Mouse (Mus musculus) hindbrain, embryonic 14.5 days (tissue): Measurements from ENCODE around the gene Lgals2. TPM values are rescaled to one million over a fixed set of nuclear protein-coding genes. Genes with fewer than 3 reads are reported as not detected.

ENCODE experiments used
- ATAC-seq: fragments of 200-750 bp; cut with Nextera tagmentation; 2 replicates; pipeline ENCODE4 v1.8.0; 2017; ENCODE audit warnings: moderate number of reproducible peaks, mild to moderate bottlenecking, moderate TSS enrichment, moderate library complexity; ENCODE audit not compliant: low FRiP score
- DNase-seq: peaks from one replicate; pipeline ENCODE4 v3.0.0-alpha.2; 2015; ENCODE audit warnings: low spot score
- H3K27ac ChIP-seq: fragments of 300-500 bp; sonication (generic); 2 replicates; pipeline ENCODE4 v1.5.1; 2014; ENCODE audit warnings: mild to moderate bottlenecking, moderate library complexity
- H3K27me3 ChIP-seq: fragments of 300-500 bp; sonication (generic); 2 replicates; pipeline ENCODE4 v1.6.1; 2014; ENCODE audit warnings: mild to moderate bottlenecking, low read length, mixed read lengths; ENCODE audit not compliant: control insufficient read depth, insufficient read depth
- H3K36me3 ChIP-seq: fragments of 300-500 bp; sonication (generic); replicated peaks from 2 replicates; pipeline ENCODE4 v1.6.1; 2014; ENCODE audit not compliant: control insufficient read depth, insufficient read depth
- H3K4me1 ChIP-seq: fragments of 300-500 bp; sonication (generic); replicated peaks from 2 replicates; pipeline ENCODE4 v1.6.1; 2014; ENCODE audit warnings: antibody characterized with exemption, low read length, mixed read lengths; ENCODE audit not compliant: control insufficient read depth, insufficient read depth
- H3K4me2 ChIP-seq: fragments of 300-500 bp; sonication (generic); replicated peaks from 2 replicates; pipeline ENCODE4 v1.6.1; 2014; ENCODE audit warnings: mild to moderate bottlenecking, moderate library complexity
- H3K4me3 ChIP-seq: fragments of 300-500 bp; sonication (generic); replicated peaks from 2 replicates; pipeline ENCODE4 v1.5.1; 2014; ENCODE audit warnings: mild to moderate bottlenecking, low read length
- H3K9ac ChIP-seq: fragments of 300-500 bp; sonication (generic); 2 replicates; pipeline ENCODE4 v1.6.1; 2014
- H3K9me3 ChIP-seq: fragments of 300-500 bp; sonication (generic); 2 replicates; pipeline ENCODE4 v1.6.1; 2016; ENCODE audit warnings: low read length; ENCODE audit not compliant: control insufficient read depth
- WGBS: fragments of 180-500 bp; shearing (Covaris S2); extraction: QIAGEN DNeasy Blood & Tissue Kit; methylation state at CpG from one replicate; pipeline ENCODE4 v1.1.7; 2014; 5-methylcytosine and 5-hydroxymethylcytosine counted together
- polyA plus RNA-seq: library from polyadenylated mRNA; unstranded; fragments of >200 nt; fragmentation: Nextera tagmentation; extraction: Ambion mirVana; gene quantifications from 2 replicates; pipeline ENCODE4 v1.2.1, GENCODE M21; 2014

Gene Lgals2
- polyA plus RNA-seq, 1 experiment from 2014 or later = not detected

GRCm38 (mm10) chr15:78841161-78841790, 14.1 kb downstream of the Lgals2 start:
- WGBS = 56% methylated on average over 6 of the region's 6 CpGs
- H3K4me1 ChIP-seq = peaks cover 29% of the 10 kb centered on the region; the same call in 1 of the 2 replicates

DNA sequence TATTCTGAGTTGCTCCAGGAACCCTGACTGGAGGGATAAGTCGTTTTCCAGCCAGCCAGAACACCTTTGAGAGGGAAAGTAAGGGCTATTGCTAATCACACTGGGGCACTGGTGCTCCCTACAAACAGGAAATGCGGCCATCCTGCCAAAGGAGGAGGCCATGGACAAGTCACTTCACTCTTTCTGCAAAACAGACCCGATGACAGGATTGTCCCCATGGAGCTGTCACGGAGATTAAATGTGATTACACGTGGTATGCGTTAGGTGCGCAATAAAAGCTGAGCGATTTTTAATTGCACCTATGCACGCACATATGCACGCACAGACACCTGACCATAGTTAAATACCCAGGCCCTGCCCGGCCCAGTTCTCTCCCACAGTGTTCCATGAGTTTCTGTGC, 14.6 kb downstream of the Lgals2 start:
- WGBS = 43% methylated on average over 11 of the region's 11 CpGs
- H3K4me3 ChIP-seq = no peak overlapping the region
- peaks cover 31% of the 10 kb centered on the region for H3K27me3 ChIP-seq
- H3K4me1 ChIP-seq = peaks cover 32% of the 10 kb centered on the region
- H3K27ac ChIP-seq = no peak overlapping the region
- H3K36me3 ChIP-seq = no peaks in the 10 kb centered on the region
- ATAC-seq (no peak), DNase-seq (no peak)
- H3K9ac ChIP-seq = no peak overlapping the region
- no peaks in the 10 kb centered on the region for H3K9me3 ChIP-seq
- H3K4me2 ChIP-seq = no peak overlapping the region

More at GRCm38 (mm10) chr15:78841161-78841790, 14.1 kb downstream of the Lgals2 start:
- Histone ChIP-seq H3K9me3 (no peaks in the 10 kb centered on the region), H3K27me3 (peaks cover 31% of the 10 kb centered on the region), H3K27ac (no peak overlapping the region), H3K4me3 (no peak overlapping the region), H3K36me3 (no peaks in the 10 kb centered on the region), H3K9ac (no peak overlapping the region), H3K4me2 (no peak overlapping the region)
- ATAC-seq (no peak), DNase-seq (no peak)

DNA sequence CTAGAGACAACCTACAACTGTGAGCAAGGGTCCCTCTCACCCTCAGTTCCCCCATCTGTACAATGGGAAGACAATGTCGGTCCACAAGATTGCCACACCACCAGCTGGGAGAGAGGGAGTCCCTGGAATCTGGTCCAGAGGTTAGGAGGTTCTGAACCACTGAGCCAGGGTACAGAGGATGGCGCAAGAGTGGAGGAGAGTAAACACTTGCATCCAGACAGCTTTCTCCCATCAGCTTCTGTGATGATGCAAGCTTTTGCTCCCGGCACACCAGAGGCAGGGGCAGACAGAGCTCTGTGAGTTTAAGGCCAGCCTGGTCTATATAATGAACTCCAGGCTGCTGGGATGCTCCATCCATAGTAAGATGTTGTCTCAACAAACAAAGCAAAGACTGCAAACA, 15.1 kb downstream of the Lgals2 start:
- no peak for DNase-seq
- no peaks in the 10 kb centered on the region for H3K9me3 ChIP-seq
- peaks cover 37% of the 10 kb centered on the region for H3K4me1 ChIP-seq
- no peak overlapping the region for H3K9ac ChIP-seq
- no peak overlapping the region for H3K27ac ChIP-seq
- peaks cover 31% of the 10 kb centered on the region for H3K27me3 ChIP-seq
- no peak for ATAC-seq
- H3K4me2 ChIP-seq = no peak overlapping the region
- WGBS = 62% methylated on average over 3 of the region's 3 CpGs
- H3K36me3 ChIP-seq = no peaks in the 10 kb centered on the region
- H3K4me3 ChIP-seq = no peak overlapping the region

GRCm38 (mm10) chr15:78839744-78840143, 15.6 kb downstream of the Lgals2 start:
- no peaks in the 10 kb centered on the region for H3K9me3 ChIP-seq
- no peak overlapping the region for H3K4me2 ChIP-seq
- no peaks in the 10 kb centered on the region for H3K36me3 ChIP-seq
- peaks cover 42% of the 10 kb centered on the region for H3K4me1 ChIP-seq
- 0% methylated on average over 2 of the region's 2 CpGs for WGBS
- peak overlapping the region; percentile 22; the same call in 1 of the 2 replicates for H3K27ac ChIP-seq
- no peak overlapping the region for H3K9ac ChIP-seq
- H3K27me3 ChIP-seq = peaks cover 30% of the 10 kb centered on the region
- no peak overlapping the region for H3K4me3 ChIP-seq
- no peak for DNase-seq
- no peak for ATAC-seq

DNA sequence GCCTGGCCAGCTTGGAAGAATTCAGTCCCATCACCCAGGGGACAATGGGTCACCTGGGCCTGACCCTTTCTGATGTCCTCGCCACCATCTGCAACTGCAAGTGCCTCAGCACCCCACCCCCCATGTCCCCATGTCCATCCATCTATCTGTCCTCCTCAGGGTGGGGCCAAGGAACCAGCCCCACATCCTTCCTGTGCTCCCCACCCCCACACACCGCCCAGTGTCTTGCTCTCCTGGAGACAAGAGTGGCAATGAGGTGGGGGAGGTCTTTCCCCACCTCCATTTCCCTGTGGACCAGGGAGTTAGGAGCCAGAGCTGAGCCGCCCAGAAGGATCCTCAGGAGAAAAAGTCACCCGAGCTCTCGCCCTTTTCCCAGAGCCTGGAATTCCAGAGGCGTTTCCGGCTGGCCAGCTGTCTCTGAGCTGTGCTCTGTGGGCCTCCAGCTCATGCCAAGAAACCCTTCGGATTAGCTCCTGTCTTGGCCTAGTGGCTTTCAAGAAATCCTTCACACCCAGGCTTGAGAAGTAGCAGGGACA, 19.2 kb downstream of the Lgals2 start:
- no peak for DNase-seq
- H3K4me1 ChIP-seq = peaks cover 37% of the 10 kb centered on the region
- H3K27ac ChIP-seq = peak overlapping the region; percentile 29; the same call in 1 of the 2 replicates
- H3K36me3 ChIP-seq = no peaks in the 10 kb centered on the region
- no peaks in the 10 kb centered on the region for H3K9me3 ChIP-seq
- H3K27me3 ChIP-seq = no peaks in the 10 kb centered on the region
- 37% methylated on average over 8 of the region's 8 CpGs for WGBS
- H3K9ac ChIP-seq = no peak overlapping the region
- H3K4me2 ChIP-seq = no peak overlapping the region
- ATAC-seq = no peak
- no peak overlapping the region for H3K4me3 ChIP-seq

- Histone ChIP-seq H3K4me3 (no peak overlapping the region), H3K36me3 (no peaks in the 10 kb centered on the region), H3K9me3 (no peaks in the 10 kb centered on the region), H3K27me3 (no peaks in the 10 kb centered on the region), H3K9ac (no peak overlapping the region), H3K27ac (peak overlapping the region; percentile 29), H3K4me2 (no peak overlapping the region), H3K4me1 (peaks cover 31% of the 10 kb centered on the region)
- 8% methylated on average over 12 of the region's 12 CpGs for WGBS
- ATAC-seq (peak; percentile 33; the same call in 1 of the 2 replicates), DNase-seq (no peak)
Observed at GRCm38 (mm10) chr15:78835200-78836085, 19.9 kb downstream of the Lgals2 start.

- no peak for ATAC-seq
Observed at GRCm38 (mm10) chr15:78834233-78835005, 20.9 kb downstream of the Lgals2 start.

DNA sequence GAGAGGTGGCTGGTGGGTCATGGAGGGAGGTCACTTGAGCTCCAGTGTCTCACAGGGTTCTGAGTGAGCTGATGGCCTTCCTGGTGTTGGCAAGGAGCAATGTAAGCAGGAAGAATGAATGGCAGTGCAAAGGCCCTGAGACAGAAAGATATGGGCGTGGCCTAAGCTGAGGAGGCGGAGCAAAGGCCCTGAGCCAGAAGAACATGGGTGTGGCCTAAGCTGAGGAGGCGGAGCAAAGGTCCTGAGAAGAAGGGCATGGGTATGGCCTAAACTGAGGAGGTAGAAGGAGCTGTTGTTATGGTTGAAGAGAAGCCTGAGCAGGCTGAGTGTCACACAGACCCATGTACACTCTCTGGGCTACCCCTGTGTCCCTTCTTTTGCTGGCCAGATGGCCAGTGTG, 21.7 kb downstream of the Lgals2 start:
- Histone ChIP-seq H3K27ac (peak overlapping the region; percentile 62; the same call in 1 of the 2 replicates), H3K9ac (no peak overlapping the region), H3K4me2 (no peak overlapping the region), H3K27me3 (no peaks in the 10 kb centered on the region), H3K9me3 (no peaks in the 10 kb centered on the region), H3K36me3 (no peaks in the 10 kb centered on the region), H3K4me3 (no peak overlapping the region), H3K4me1 (peaks cover 17% of the 10 kb centered on the region)
- DNase-seq (no peak), ATAC-seq (no peak)
- 97% methylated on average over 3 of the region's 3 CpGs for WGBS

More at GRCm38 (mm10) chr15:78834233-78835005, 20.9 kb downstream of the Lgals2 start:
- H3K4me2 ChIP-seq = no peak overlapping the region
- H3K27ac ChIP-seq = peak overlapping the region; percentile 29
- no peak overlapping the region for H3K9ac ChIP-seq
- peaks cover 21% of the 10 kb centered on the region for H3K4me1 ChIP-seq
- no peak overlapping the region for H3K4me3 ChIP-seq
- WGBS = 46% methylated on average over 10 of the region's 10 CpGs
- H3K9me3 ChIP-seq = no peaks in the 10 kb centered on the region
- no peaks in the 10 kb centered on the region for H3K36me3 ChIP-seq
- no peak for DNase-seq
- H3K27me3 ChIP-seq = no peaks in the 10 kb centered on the region
